Mouse (Mus musculus): ENCODE results near the gene Olfr697. TPM values are rescaled to one million over a fixed set of nuclear protein-coding genes. Genes with fewer than 3 reads are reported as not detected.
"Not testable (repeated sequence)": the region's sequence is repeated elsewhere in the genome, so short reads cannot be mapped to it uniquely, and the experiment has no call there.

Olfr697 gene
- total and polyA plus RNA-seq, 2 experiments from 2014 or later, result not detected

- ATAC-seq (ENCODE audit: insufficient read depth, low read depth) (no peak), DNase-seq (ENCODE audit: low spot score) (no peak)
- no peak overlapping the region for H3K27ac ChIP-seq (ENCODE audit: low read depth)
- no peaks in the 10 kb centered on the region for H3K27me3 ChIP-seq (ENCODE audit: control insufficient read depth, insufficient read depth, low read length)
- H3K9me3 ChIP-seq (replicated peaks; ENCODE audit: control insufficient read depth, low read length), result no peaks in the 10 kb centered on the region
- H3K4me3 ChIP-seq (ENCODE audit: low read depth, low read length), result no peak overlapping the region
- no peaks in the 10 kb centered on the region for H3K36me3 ChIP-seq (replicated peaks; ENCODE audit: control insufficient read depth, insufficient read depth, low read length)
- TF ChIP-seq CTCF (IDR thresholded peaks at IDR 0.05; ENCODE audit: low read depth) (no peak), EP300 (IDR thresholded peaks at IDR 0.05; ENCODE audit: low read depth) (no peak)
- H3K4me1 ChIP-seq (ENCODE audit: control insufficient read depth, insufficient read depth), result no peaks in the 10 kb centered on the region
- H3K9ac ChIP-seq (replicated peaks; ENCODE audit: low read depth, low read length), result no peak overlapping the region
- H3K4me2 ChIP-seq (ENCODE audit: low read depth, low read length), result no peak overlapping the region
Observed at GRCm38 (mm10) chr7:106737028-106737427, 5.2 kb downstream of the Olfr697 start.

- no peak for ATAC-seq (ENCODE audit: insufficient read depth, low read depth)
- H3K9me3 ChIP-seq (replicated peaks; ENCODE audit: control insufficient read depth, low read length), result no peaks in the 10 kb centered on the region
- no peaks in the 10 kb centered on the region for H3K4me1 ChIP-seq (ENCODE audit: control insufficient read depth, insufficient read depth)
- WGBS, result 57% methylated on average over 2 of the region's 2 CpGs
- H3K27me3 ChIP-seq (ENCODE audit: control insufficient read depth, insufficient read depth, low read length), result no peaks in the 10 kb centered on the region
- no peak overlapping the region for H3K4me2 ChIP-seq (ENCODE audit: low read depth, low read length)
- H3K9ac ChIP-seq (replicated peaks; ENCODE audit: low read depth, low read length), result no peak overlapping the region
- DNase-seq (ENCODE audit: low spot score), result no peak
- no peak overlapping the region for H3K27ac ChIP-seq (ENCODE audit: low read depth)
- no peak for TF ChIP-seq EP300 (IDR thresholded peaks at IDR 0.05; ENCODE audit: low read depth)
- TF ChIP-seq CTCF (IDR thresholded peaks at IDR 0.05; ENCODE audit: low read depth), result no peak
- no peaks in the 10 kb centered on the region for H3K36me3 ChIP-seq (replicated peaks; ENCODE audit: control insufficient read depth, insufficient read depth, low read length)
- H3K4me3 ChIP-seq (ENCODE audit: low read depth, low read length), result no peak overlapping the region
Observed at GRCm38 (mm10) chr7:106733717-106734116, 8.5 kb downstream of the Olfr697 start.

DNA sequence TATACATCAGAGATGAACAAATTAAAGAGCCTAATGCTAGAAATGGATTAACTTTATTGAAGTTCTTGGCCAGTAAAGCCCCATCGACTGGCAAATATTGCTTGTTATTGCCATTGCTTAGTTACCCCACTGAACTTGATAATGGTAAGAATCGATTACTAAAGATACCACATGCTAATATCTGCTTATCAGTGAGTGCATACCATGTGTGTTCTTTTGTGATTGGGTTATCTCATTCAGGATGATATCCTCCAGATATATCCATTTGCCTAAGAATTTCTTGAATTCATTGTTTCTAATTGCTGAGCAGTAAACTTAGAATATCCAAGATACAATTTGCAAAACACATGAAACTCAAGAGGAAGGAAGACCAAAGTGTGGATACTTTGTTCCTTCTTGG is 16.6 kb downstream of the Olfr697 start:
- not testable (repeated sequence) for ATAC-seq (ENCODE audit: insufficient read depth, low read depth); DNase-seq (ENCODE audit: low spot score); H3K9ac ChIP-seq (replicated peaks; ENCODE audit: low read depth, low read length); H3K4me2 ChIP-seq (ENCODE audit: low read depth, low read length); H3K36me3 ChIP-seq (replicated peaks; ENCODE audit: control insufficient read depth, insufficient read depth, low read length); H3K4me3 ChIP-seq (ENCODE audit: low read depth, low read length); H3K27ac ChIP-seq (ENCODE audit: low read depth); H3K4me1 ChIP-seq (ENCODE audit: control insufficient read depth, insufficient read depth); H3K27me3 ChIP-seq (ENCODE audit: control insufficient read depth, insufficient read depth, low read length); H3K9me3 ChIP-seq (replicated peaks; ENCODE audit: control insufficient read depth, low read length)
- 73% methylated on average over 2 of the region's 2 CpGs for WGBS

DNA sequence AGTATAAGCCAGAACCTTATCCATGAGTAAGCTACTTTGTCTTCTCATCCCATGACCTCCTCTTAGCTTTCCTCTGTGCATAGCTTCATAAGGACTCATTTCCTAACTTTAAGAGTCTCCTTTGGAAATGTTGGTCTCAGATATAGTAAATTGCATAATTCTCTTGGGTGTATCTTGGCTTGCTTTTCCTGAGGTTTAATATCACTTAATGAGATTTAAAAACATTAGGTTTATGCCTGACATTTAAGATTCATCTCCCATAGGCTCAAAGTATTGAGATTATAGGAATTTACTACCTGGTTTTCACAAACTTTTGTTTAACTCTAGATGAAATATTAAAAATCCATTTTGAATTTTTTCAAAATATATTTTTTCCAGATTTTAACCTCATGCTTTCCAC is 25.9 kb downstream of the Olfr697 start, which contains the start of gene Olfr695:
Olfr695 (minus strand) TSS at position 101 of the 400 bp plus-strand sequence.
- Histone ChIP-seq H3K4me3 (ENCODE audit: low read depth, low read length) (no peak within 1 kb of the TSS), H3K9me3 (replicated peaks; ENCODE audit: control insufficient read depth, low read length) (no peaks in the 10 kb centered on the region), H3K9ac (replicated peaks; ENCODE audit: low read depth, low read length) (no peak within 1 kb of the TSS), H3K27me3 (ENCODE audit: control insufficient read depth, insufficient read depth, low read length) (no peaks in the 10 kb centered on the region), H3K27ac (ENCODE audit: low read depth) (no peak within 1 kb of the TSS), H3K4me2 (ENCODE audit: low read depth, low read length) (no peak within 1 kb of the TSS), H3K4me1 (ENCODE audit: control insufficient read depth, insufficient read depth) (no peaks in the 10 kb centered on the region), H3K36me3 (replicated peaks; ENCODE audit: control insufficient read depth, insufficient read depth, low read length) (no peaks in the 10 kb centered on the region)
- TF ChIP-seq CTCF (IDR thresholded peaks at IDR 0.05; ENCODE audit: low read depth), result no peak
- no peak for TF ChIP-seq EP300 (IDR thresholded peaks at IDR 0.05; ENCODE audit: low read depth)
- ATAC-seq (ENCODE audit: insufficient read depth, low read depth), result no peak
- no peak for DNase-seq (ENCODE audit: low spot score)

- WGBS, result 72% methylated on average over 6 of the region's 6 CpGs
- DNase-seq (ENCODE audit: low spot score), result no peak
Observed at GRCm38 (mm10) chr7:106711463-106711862, 30.8 kb downstream of the Olfr697 start.

DNA sequence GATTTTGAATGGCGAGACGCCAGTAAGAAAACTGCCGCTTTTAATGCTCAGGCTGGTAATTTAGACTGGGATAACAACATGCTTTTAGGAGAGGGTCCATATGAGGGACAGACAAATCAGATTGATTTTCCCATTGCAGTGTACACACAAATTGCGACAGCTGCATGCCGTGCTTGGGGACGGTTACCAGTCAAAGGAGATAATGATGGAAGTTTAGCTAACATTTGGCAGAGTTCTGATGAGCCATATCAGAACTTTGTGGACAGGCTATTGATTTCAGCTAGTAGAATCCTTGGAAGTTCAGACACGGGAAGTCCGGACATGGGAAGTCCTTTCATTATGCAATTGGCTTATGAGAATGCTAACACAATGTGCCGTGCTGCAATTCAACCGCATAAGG is 34.5 kb downstream of the Olfr697 start:
- not testable (repeated sequence) for H3K4me1 ChIP-seq (ENCODE audit: control insufficient read depth, insufficient read depth); H3K9me3 ChIP-seq (replicated peaks; ENCODE audit: control insufficient read depth, low read length); H3K4me3 ChIP-seq (ENCODE audit: low read depth, low read length); ATAC-seq (ENCODE audit: insufficient read depth, low read depth); H3K27me3 ChIP-seq (ENCODE audit: control insufficient read depth, insufficient read depth, low read length); H3K9ac ChIP-seq (replicated peaks; ENCODE audit: low read depth, low read length); DNase-seq (ENCODE audit: low spot score); H3K4me2 ChIP-seq (ENCODE audit: low read depth, low read length); H3K36me3 ChIP-seq (replicated peaks; ENCODE audit: control insufficient read depth, insufficient read depth, low read length); H3K27ac ChIP-seq (ENCODE audit: low read depth)
- 86% methylated on average over 9 of the region's 10 CpGs for WGBS

More at GRCm38 (mm10) chr7:106711463-106711862, 30.8 kb downstream of the Olfr697 start:
- TF ChIP-seq CTCF (IDR thresholded peaks at IDR 0.05; ENCODE audit: low read depth), result no peak
- TF ChIP-seq EP300 (IDR thresholded peaks at IDR 0.05; ENCODE audit: low read depth), result no peak
- H3K9ac ChIP-seq (replicated peaks; ENCODE audit: low read depth, low read length), result no peak overlapping the region
- H3K27ac ChIP-seq (ENCODE audit: low read depth), result no peak overlapping the region
- H3K9me3 ChIP-seq (replicated peaks; ENCODE audit: control insufficient read depth, low read length), result no peaks in the 10 kb centered on the region
- H3K4me1 ChIP-seq (ENCODE audit: control insufficient read depth, insufficient read depth), result no peaks in the 10 kb centered on the region
- no peaks in the 10 kb centered on the region for H3K27me3 ChIP-seq (ENCODE audit: control insufficient read depth, insufficient read depth, low read length)
- ATAC-seq (ENCODE audit: insufficient read depth, low read depth), result no peak
- no peak overlapping the region for H3K4me2 ChIP-seq (ENCODE audit: low read depth, low read length)
- no peaks in the 10 kb centered on the region for H3K36me3 ChIP-seq (replicated peaks; ENCODE audit: control insufficient read depth, insufficient read depth, low read length)
- no peak overlapping the region for H3K4me3 ChIP-seq (ENCODE audit: low read depth, low read length)

All from heart, postnatal 0 days (tissue).